Mouse (Mus musculus): Measurements from ENCODE around the gene Megf11. TPM values are rescaled to one million over a fixed set of nuclear protein-coding genes. Genes with fewer than 3 reads are reported as not detected.
"Not testable (repeated sequence)": the region's sequence is repeated elsewhere in the genome, so short reads cannot be mapped to it uniquely, and the experiment has no call there.

The Megf11 gene
- polyA plus RNA-seq, 1 experiment from 2014 or later: 17.8 TPM

GRCm38 (mm10) chr9:64719526-64720163 lies 334.2 kb downstream of the Megf11 start:
- H3K4me2 ChIP-seq: no peak overlapping the region
- H3K27me3 ChIP-seq (replicated peaks): no peaks in the 10 kb centered on the region
- H3K9me3 ChIP-seq (replicated peaks): no peaks in the 10 kb centered on the region
- H3K9ac ChIP-seq (replicated peaks): no peak overlapping the region
- no peak overlapping the region for H3K27ac ChIP-seq (replicated peaks)
- no peak overlapping the region for H3K4me3 ChIP-seq (replicated peaks)
- no peak for ATAC-seq (ENCODE audit: low FRiP score)
- peaks cover 10% of the 10 kb centered on the region for H3K36me3 ChIP-seq
- no peaks in the 10 kb centered on the region for H3K4me1 ChIP-seq
- WGBS: 81% methylated on average over 5 of the region's 5 CpGs

DNA sequence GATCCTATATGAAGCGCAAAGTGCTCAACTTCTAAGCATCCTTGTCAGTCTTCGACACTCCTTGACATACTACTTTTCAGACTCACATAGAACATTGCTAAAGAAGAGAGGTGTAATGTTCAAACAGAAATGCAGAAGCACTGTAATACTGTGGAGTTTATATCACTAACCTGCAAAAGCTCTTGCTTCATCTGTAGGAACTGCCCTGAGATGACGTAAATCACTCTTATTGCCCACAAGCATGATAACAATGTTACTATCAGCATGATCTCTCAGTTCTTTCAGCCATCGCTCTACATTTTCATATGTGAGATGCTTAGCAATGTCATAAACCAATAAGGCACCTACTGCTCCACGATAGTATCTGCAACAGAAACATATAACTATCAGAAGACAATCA lies 341.0 kb downstream of the Megf11 start:
- no peaks in the 10 kb centered on the region for H3K27me3 ChIP-seq (replicated peaks)
- no peak overlapping the region for H3K9ac ChIP-seq (replicated peaks)
- no peak overlapping the region for H3K27ac ChIP-seq (replicated peaks)
- H3K36me3 ChIP-seq: peaks cover 34% of the 10 kb centered on the region
- 0 out of 2 replicates have a peak, but pooled peaks cover 6% of the 10 kb centered on the region for H3K4me1 ChIP-seq
- 95% methylated on average over 5 of the region's 5 CpGs for whole genome bisulfite sequencing
- no peaks in the 10 kb centered on the region for H3K9me3 ChIP-seq (replicated peaks)
- H3K4me2 ChIP-seq: no peak overlapping the region
- no peak for ATAC-seq (ENCODE audit: low FRiP score)
- H3K4me3 ChIP-seq (replicated peaks): no peak overlapping the region

- Histone ChIP-seq H3K9me3 (replicated peaks) (no peaks in the 10 kb centered on the region), H3K4me3 (replicated peaks) (no peak overlapping the region), H3K9ac (replicated peaks) (no peak overlapping the region), H3K27me3 (replicated peaks) (no peaks in the 10 kb centered on the region), H3K4me2 (no peak overlapping the region), H3K36me3 (peaks cover 13% of the 10 kb centered on the region), H3K27ac (replicated peaks) (no peak overlapping the region), H3K4me1 (peaks cover 16% of the 10 kb centered on the region)
- WGBS: 92% methylated on average over 3 of the region's 3 CpGs
- ATAC-seq (ENCODE audit: low FRiP score): no peak
These were observed 345.7 kb downstream of the Megf11 start for GRCm38 (mm10) chr9:64731029-64731560.

DNA sequence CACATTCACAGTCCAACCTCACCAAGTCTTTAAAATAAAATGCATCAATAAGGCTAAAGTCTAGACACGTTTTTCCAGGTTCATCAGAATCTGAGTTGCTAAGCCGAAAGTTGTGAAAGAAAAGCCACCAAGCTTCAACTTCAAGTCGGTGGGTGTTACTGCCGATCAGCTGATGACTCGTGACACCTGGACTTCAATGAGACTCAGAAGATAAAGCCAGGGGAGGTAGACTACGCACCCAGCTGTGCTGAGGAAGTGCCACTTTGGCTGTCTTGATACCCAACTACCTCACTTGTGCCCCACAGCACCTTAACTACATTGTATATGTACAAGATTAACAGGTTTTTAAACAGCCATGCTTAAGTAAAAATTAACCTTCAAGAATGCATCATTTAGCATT lies 348.7 kb downstream of the Megf11 start:
- Histone ChIP-seq H3K4me1 (peaks cover 17% of the 10 kb centered on the region), H3K27ac (replicated peaks) (no peak overlapping the region), H3K27me3 (replicated peaks) (no peaks in the 10 kb centered on the region), H3K36me3 (no peaks in the 10 kb centered on the region), H3K9ac (replicated peaks) (no peak overlapping the region), H3K9me3 (replicated peaks) (no peaks in the 10 kb centered on the region), H3K4me2 (no peak overlapping the region), H3K4me3 (replicated peaks) (no peak overlapping the region)
- 79% methylated on average over 6 of the region's 6 CpGs for WGBS
- no peak for ATAC-seq (ENCODE audit: low FRiP score)

DNA sequence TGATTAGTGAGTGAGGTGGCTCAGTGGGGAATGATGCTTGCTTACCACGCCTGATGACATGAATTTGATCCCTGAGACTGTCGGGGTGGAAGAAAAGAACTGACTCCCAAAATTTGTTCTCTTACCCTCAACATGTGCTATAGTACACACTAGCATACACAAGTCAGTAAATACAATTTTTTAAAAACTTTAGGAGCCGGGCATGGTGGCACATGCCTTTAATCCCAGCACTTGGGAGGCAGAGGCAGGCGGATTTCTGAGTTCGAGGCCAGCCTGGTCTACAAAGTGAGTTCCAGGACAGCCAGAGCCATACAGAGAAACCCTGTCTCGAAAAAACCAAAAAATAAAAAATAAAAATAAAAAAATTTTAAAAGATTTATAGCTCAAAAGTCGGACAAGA lies 349.6 kb downstream of the Megf11 start:
- not testable (repeated sequence) for ATAC-seq (ENCODE audit: low FRiP score)
- 94% methylated on average over 7 of the region's 7 CpGs for WGBS

DNA sequence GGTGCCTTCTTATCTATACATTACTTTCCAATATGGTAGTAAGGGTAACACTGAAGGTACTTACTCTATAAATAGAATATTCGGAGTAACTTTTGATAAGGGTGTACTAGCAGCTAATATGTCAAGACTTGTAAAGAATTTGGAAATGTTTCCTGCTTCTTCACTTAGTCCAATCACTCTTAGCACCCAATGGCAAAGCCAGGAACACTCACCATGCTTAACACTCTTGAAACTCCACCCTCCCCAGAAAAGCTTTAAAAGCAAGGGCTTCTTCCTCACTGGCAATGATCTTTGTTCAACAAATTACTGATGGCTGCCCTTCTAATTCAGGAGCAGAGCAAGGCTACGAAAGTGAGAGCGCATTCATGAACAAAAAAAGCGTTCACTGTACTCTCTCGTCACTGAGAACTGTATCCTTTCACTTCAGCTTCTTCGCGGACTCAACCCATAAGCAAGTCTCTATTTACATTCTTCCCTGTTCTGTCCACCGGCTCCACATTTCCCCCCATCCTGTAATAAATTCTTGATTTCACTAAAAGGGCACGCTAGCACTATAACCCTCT lies 350.7 kb downstream of the Megf11 start:
- H3K9ac ChIP-seq (replicated peaks): peak overlapping the region; percentile 92
- H3K4me3 ChIP-seq (replicated peaks): peak overlapping the region; percentile 99
- H3K4me1 ChIP-seq: peaks cover 13% of the 10 kb centered on the region
- H3K9me3 ChIP-seq (replicated peaks): no peaks in the 10 kb centered on the region
- ATAC-seq (ENCODE audit: low FRiP score): no peak
- no peaks in the 10 kb centered on the region for H3K27me3 ChIP-seq (replicated peaks)
- no peaks in the 10 kb centered on the region for H3K36me3 ChIP-seq
- H3K4me2 ChIP-seq: peak overlapping the region; percentile 72
- WGBS: 13% methylated on average over 9 of the region's 9 CpGs
- H3K27ac ChIP-seq (replicated peaks): peak overlapping the region; percentile 96

More for the DNA sequence above, 349.6 kb downstream of the Megf11 start:
- H3K27ac ChIP-seq (replicated peaks); H3K36me3 ChIP-seq; H3K27me3 ChIP-seq (replicated peaks); H3K9me3 ChIP-seq (replicated peaks); H3K4me3 ChIP-seq (replicated peaks); H3K4me2 ChIP-seq; H3K9ac ChIP-seq (replicated peaks): not testable (repeated sequence)
- peaks cover 17% of the 10 kb centered on the region for H3K4me1 ChIP-seq

DNA sequence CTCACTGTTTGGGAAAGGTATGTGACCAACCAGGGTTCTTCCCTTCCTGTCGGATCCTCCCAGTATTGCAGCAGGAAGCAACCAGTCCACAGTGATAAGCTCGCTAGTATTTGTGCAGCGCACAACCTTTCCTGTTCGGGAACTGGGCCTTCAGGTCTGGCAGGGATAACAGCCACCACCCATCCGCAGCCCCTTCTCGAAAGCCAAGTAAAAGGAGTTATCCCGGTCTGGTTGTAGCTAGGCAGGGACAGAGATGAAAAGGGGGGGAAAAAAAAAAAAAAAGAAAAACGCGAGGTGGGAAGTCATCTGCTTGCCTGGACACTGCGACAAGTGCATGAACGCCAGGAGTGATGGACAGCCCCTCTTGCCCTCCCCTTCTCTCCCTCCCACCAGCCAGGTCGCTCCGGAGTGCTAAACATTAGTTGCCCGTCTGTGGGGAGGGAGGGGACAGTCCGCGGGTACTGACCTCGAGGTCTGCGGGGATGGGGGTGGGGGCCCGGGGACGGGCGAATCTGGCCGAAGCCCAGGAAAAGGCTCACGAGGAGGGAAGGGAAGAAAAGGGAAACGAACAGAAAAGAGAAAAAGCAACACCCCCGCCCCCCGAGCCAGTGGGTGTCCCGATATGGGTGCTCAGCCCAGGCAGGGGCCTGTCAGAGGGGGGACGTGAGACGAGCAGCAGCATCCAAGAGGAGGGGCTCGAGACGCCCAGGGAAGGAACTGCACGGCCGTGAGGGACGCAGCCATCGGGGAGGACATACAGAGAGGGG lies 351.4 kb downstream of the Megf11 start:
- no peaks in the 10 kb centered on the region for H3K27me3 ChIP-seq (replicated peaks)
- H3K9me3 ChIP-seq (replicated peaks): no peaks in the 10 kb centered on the region
- H3K9ac ChIP-seq (replicated peaks): peak overlapping the region; percentile 92
- H3K4me1 ChIP-seq: peaks cover 13% of the 10 kb centered on the region
- peak overlapping the region; percentile 96 for H3K27ac ChIP-seq (replicated peaks)
- H3K36me3 ChIP-seq: no peaks in the 10 kb centered on the region
- H3K4me2 ChIP-seq: peak overlapping the region; percentile 72
- peak; percentile 83 for ATAC-seq (ENCODE audit: low FRiP score)
- under 1% methylated on average over 33 of the region's 35 CpGs for WGBS
- peak overlapping the region; percentile 99 for H3K4me3 ChIP-seq (replicated peaks)

GRCm38 (mm10) chr9:64737406-64738201 lies 352.2 kb downstream of the Megf11 start, which contains the start of gene Rab11a:
TSS of gene Rab11a (minus strand) at chr9:64737758.
- no peaks in the 10 kb centered on the region for H3K9me3 ChIP-seq (replicated peaks)
- H3K27ac ChIP-seq (replicated peaks): peak within 1 kb of the TSS; percentile 96
- no peaks in the 10 kb centered on the region for H3K36me3 ChIP-seq
- peak within 1 kb of the TSS; percentile 99 for H3K4me3 ChIP-seq (replicated peaks)
- peaks cover 13% of the 10 kb centered on the region for H3K4me1 ChIP-seq
- peak within 1 kb of the TSS; percentile 92 for H3K9ac ChIP-seq (replicated peaks)
- no peaks in the 10 kb centered on the region for H3K27me3 ChIP-seq (replicated peaks)
- WGBS: under 1% methylated on average over 61 of the region's 61 CpGs
- H3K4me2 ChIP-seq: peak within 1 kb of the TSS; percentile 72
- peak; percentile 98 for ATAC-seq (ENCODE audit: low FRiP score)

DNA sequence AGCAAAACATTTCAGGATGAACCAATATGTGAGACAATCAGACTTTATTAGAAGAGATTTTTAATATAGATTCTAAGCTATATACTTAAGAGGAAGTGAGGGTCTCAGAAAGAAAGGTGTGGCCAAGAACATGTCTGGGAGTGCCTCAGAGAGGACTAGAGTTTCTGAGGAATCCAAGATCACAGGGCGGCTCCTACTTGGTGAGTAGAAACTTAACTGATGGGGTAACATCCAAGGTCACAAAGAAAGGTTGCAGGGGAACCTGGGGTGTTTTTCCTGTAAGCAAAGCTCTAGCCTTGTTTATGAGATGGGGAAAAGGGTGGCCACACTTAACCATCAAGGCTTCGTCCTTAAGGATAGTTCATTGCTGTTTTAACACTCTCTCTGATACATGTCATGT lies 353.6 kb downstream of the Megf11 start:
- no peak overlapping the region for H3K4me3 ChIP-seq (replicated peaks)
- H3K36me3 ChIP-seq: no peaks in the 10 kb centered on the region
- no peak for ATAC-seq (ENCODE audit: low FRiP score)
- H3K27ac ChIP-seq (replicated peaks): no peak overlapping the region
- H3K4me1 ChIP-seq: peaks cover 11% of the 10 kb centered on the region
- 91% methylated on average over 2 of the region's 2 CpGs for WGBS
- no peaks in the 10 kb centered on the region for H3K27me3 ChIP-seq (replicated peaks)
- no peak overlapping the region for H3K4me2 ChIP-seq
- H3K9ac ChIP-seq (replicated peaks): no peak overlapping the region
- H3K9me3 ChIP-seq (replicated peaks): no peaks in the 10 kb centered on the region

- H3K27ac ChIP-seq (replicated peaks): no peak overlapping the region
- no peak overlapping the region for H3K4me2 ChIP-seq
- H3K36me3 ChIP-seq: no peaks in the 10 kb centered on the region
- no peaks in the 10 kb centered on the region for H3K4me1 ChIP-seq
- no peak overlapping the region for H3K9ac ChIP-seq (replicated peaks)
- 61% methylated on average over 1 of the region's 1 CpGs for WGBS
- no peaks in the 10 kb centered on the region for H3K9me3 ChIP-seq (replicated peaks)
- no peak for ATAC-seq (ENCODE audit: low FRiP score)
- H3K27me3 ChIP-seq (replicated peaks): no peaks in the 10 kb centered on the region
- no peak overlapping the region for H3K4me3 ChIP-seq (replicated peaks)
These were observed 357.0 kb downstream of the Megf11 start for GRCm38 (mm10) chr9:64742453-64742852.

DNA sequence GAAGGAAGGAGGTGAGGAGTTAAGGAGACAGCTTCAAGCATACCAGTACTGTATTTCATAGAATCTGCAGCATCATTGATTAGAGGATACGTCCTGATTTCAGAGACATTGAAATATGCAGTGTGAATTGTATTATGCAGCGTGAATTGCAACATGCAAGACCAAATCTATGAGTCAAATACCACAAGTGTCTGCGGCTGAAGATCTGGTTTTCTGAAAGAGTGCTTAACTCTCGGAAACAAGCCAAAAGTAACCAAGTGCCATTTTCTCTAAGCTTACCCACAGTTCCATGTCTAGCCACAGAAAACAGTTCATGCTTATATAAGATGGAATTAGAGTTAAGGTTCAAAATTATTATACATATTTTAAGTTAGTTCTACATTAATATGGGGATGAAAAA lies 362.3 kb downstream of the Megf11 start:
- H3K4me2 ChIP-seq: no peak overlapping the region
- ATAC-seq (ENCODE audit: low FRiP score): no peak
- H3K9me3 ChIP-seq (replicated peaks): no peaks in the 10 kb centered on the region
- WGBS: 83% methylated on average over 4 of the region's 4 CpGs
- H3K4me1 ChIP-seq: no peaks in the 10 kb centered on the region
- H3K4me3 ChIP-seq (replicated peaks): no peak overlapping the region
- no peaks in the 10 kb centered on the region for H3K27me3 ChIP-seq (replicated peaks)
- H3K9ac ChIP-seq (replicated peaks): no peak overlapping the region
- no peaks in the 10 kb centered on the region for H3K36me3 ChIP-seq
- no peak overlapping the region for H3K27ac ChIP-seq (replicated peaks)

Measured in neural tube, embryonic 15.5 days (tissue).